Mouse (Mus musculus) bone marrow macrophage, adult 2 months (primary cell): ENCODE results near the gene Fosb.

Source experiments
- CTCF ChIP-seq: IDR thresholded peaks from 2 replicates; pipeline ENCODE4 v1.5.1; 2012; ENCODE audit warnings: low read depth, mild to moderate bottlenecking, low read length, moderate library complexity
- POLR2A ChIP-seq: IDR thresholded peaks from 2 replicates; pipeline ENCODE4 v1.6.1; 2012; ENCODE audit warnings: mild to moderate bottlenecking, low read depth, low read length, borderline replicate concordance

DNA sequence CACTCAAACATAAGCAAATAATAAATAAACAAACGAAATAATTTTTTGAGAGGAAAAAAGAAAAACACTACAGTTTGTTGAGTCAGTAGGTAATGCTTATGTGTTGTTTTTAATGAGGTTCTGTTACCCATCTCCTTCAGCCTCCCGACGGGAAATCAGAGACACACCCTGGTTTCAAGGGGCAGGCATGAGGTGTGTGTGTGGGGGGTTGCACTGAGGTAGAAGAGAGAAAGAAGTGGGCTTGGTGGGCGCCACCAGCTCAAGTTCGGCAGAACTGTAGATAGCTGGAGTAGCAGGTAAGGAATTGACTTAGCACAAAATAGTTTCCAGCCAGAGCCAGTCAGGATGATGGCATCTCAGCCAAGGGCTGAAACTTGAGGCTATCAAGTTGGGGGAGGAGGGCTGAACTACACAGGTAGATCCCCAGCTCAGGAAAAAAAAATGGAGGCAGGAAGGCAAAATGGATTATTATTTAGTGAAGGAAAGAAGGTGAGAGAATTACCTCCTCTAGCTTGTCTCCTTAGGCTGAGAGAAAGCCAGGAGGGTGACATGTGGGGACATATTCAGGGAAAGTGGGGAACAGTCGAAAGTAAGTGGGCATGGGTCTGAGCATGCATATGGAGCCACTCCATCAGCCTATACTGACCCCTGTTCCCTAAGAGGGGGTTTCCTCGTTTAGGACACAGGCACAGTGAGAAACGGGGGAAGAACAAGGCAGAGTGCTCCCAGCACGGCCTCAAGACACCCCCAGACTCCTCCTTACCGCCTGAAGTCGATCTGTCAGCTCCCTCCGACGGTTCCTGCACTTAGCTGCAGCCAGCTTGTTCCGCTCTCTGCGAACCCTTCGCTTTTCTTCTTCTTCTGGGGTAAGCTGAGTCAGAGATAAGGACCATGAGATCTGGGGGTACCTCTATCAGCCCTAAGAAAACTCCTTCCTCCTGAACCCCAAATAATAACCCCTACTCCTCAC is 3.8 kb downstream of the Fosb start:
- TF ChIP-seq CTCF, result no peak
- TF ChIP-seq POLR2A, result no peak
